Mouse (Mus musculus) limb, embryonic 12.5 days (tissue): ENCODE data around the gene Kcnip3. TPM values are rescaled to one million over a fixed set of nuclear protein-coding genes. Genes with fewer than 3 reads are reported as not detected.

ENCODE experiments used
- ATAC-seq: fragments of 200-750 bp; cut with Nextera tagmentation; 2 replicates; pipeline ENCODE4 v1.8.0; 2017; ENCODE audit warnings: low read depth, moderate TSS enrichment; ENCODE audit not compliant: insufficient number of reproducible peaks, insufficient read depth, low FRiP score, low TSS enrichment
- H3K27ac ChIP-seq: fragments of 300-500 bp; sonication (generic); 2 replicates; pipeline ENCODE4 v1.5.1; 2016; ENCODE audit warnings: mild to moderate bottlenecking, moderate library complexity
- H3K27me3 ChIP-seq: fragments of 300-500 bp; sonication (generic); 2 replicates; pipeline ENCODE4 v1.6.1; 2016; ENCODE audit warnings: mild to moderate bottlenecking, moderate library complexity
- H3K36me3 ChIP-seq: fragments of 300-500 bp; sonication (generic); 2 replicates; pipeline ENCODE4 v1.6.1; 2016; ENCODE audit warnings: mild to moderate bottlenecking, moderate library complexity
- H3K4me1 ChIP-seq: fragments of 300-500 bp; sonication (generic); replicated peaks from 2 replicates; pipeline ENCODE4 v1.6.1; 2016
- H3K4me2 ChIP-seq: fragments of 300-500 bp; sonication (generic); 2 replicates; pipeline ENCODE4 v1.6.1; 2016; ENCODE audit warnings: mild to moderate bottlenecking, moderate library complexity
- H3K4me3 ChIP-seq: fragments of 300-500 bp; sonication (generic); replicated peaks from 2 replicates; pipeline ENCODE4 v1.5.1; 2016; ENCODE audit warnings: mild to moderate bottlenecking
- H3K9ac ChIP-seq: fragments of 300-500 bp; sonication (generic); replicated peaks from 2 replicates; pipeline ENCODE4 v1.6.1; 2016; ENCODE audit warnings: mild to moderate bottlenecking, moderate library complexity
- H3K9me3 ChIP-seq: fragments of 300-500 bp; sonication (generic); 2 replicates; pipeline ENCODE4 v1.6.1; 2016; ENCODE audit warnings: mild to moderate bottlenecking, moderate library complexity
- WGBS: fragments of 180-500 bp; shearing (Covaris S2); methylation state at CpG from one replicate; pipeline ENCODE4 v1.1.7; 2016; 5-methylcytosine and 5-hydroxymethylcytosine counted together
- polyA plus RNA-seq: library from polyadenylated mRNA; unstranded; fragments of >200 nt; fragmentation: Nextera tagmentation; extraction: Ambion mirVana; gene quantifications from 2 replicates; pipeline ENCODE4 v1.2.1, GENCODE M21; 2016

Gene Kcnip3
- polyA plus RNA-seq, 1 experiment from 2014 or later = 1.0 TPM

DNA sequence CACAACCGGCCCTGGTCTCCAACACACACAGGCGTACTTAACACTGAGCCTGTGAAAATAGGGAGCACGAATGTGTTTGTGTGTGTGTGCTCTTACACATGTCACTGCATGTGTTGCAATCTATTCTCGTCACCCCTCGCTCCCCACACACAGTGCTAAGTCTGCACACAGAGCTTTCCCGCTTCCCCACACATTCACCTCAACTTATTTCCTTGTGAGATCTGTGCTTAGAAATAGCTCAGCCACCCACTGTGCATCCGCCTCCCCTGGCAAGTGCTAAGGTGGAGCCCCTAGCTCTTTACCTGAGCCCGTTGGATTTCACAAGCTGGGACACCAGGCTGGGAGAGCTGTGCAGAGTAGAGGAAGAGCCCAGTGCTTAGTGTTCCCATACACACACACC lies 23.1 kb downstream of the Kcnip3 start:
- no peak overlapping the region for H3K4me2 ChIP-seq

DNA sequence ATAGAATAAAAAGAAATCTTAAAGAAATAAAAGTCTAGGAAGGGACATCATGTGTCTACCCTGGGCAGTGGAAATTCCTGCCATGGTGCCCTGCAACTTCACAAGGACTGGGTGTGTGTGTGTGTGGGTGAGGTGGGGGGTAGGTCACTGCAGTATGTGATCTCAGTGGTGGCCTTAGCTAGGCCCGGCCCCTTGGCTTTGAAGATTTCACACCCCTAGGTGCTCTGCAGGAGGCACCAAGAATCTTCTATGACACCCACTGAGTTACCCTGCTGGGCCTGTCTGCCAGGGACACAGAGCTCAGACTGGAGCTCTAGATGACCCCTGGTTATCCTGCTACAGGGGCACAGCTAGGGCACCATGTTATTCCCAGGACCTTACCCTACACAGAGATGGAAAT lies 25.6 kb downstream of the Kcnip3 start:
- 25% methylated on average over 1 of the region's 1 CpGs for WGBS
- Histone ChIP-seq H3K4me2 (no peak overlapping the region), H3K27ac (no peak overlapping the region)

More for the DNA sequence above, 23.1 kb downstream of the Kcnip3 start:
- no peak overlapping the region for H3K4me3 ChIP-seq
- no peaks in the 10 kb centered on the region for H3K4me1 ChIP-seq
- H3K9ac ChIP-seq = no peak overlapping the region; the same call in 1 of the 2 replicates
- no peak for ATAC-seq
- H3K9me3 ChIP-seq = no peaks in the 10 kb centered on the region
- H3K36me3 ChIP-seq = no peaks in the 10 kb centered on the region
- H3K27me3 ChIP-seq = peaks cover 31% of the 10 kb centered on the region; the same call in 1 of the 2 replicates
- WGBS = 77% methylated on average over 8 of the region's 8 CpGs
- H3K27ac ChIP-seq = no peak overlapping the region

DNA sequence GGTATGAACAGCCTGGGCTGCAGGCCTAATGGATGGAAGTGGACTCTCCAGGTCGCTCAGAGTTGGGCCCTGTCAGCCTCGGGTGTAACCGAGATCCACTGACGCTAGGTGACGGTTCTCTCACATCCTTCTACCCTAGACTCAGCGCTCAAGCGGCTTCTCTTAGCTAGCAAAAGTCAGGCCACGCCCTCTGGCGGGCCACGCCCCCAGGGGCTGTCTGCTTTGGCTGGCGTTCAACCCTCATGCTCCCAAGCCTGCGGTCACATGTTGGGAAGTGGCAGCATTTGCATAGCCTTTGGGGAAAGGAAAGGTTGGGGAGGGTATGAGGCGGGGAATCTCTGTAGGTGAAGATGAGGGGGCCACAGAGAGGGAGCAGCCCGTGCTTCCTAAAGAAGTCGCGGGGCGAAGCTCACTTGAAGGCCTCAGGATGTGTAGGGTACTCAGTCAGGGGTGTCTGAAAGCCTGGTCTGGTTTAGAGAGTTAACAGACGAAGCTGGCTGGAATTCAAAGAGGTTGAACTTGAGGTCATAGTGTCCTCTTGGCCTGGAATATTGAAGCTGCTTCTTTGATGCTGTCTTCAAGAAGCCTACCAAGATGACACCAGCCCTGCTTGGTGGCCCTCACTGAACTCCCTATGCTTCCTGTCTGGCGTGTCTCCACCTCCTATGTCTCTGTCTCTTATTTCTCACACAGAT lies 37.3 kb downstream of the Kcnip3 start:
- H3K9me3 ChIP-seq = no peaks in the 10 kb centered on the region
- H3K27ac ChIP-seq = no peak overlapping the region
- WGBS = 8% methylated on average over 19 of the region's 19 CpGs
- peak overlapping the region; percentile 53 for H3K4me2 ChIP-seq
- peaks cover 62% of the 10 kb centered on the region for H3K27me3 ChIP-seq
- ATAC-seq = 0 out of 2 replicates have a peak, but pooled peaks have one; percentile 37
- H3K9ac ChIP-seq = no peak overlapping the region; the same call in 1 of the 2 replicates
- H3K36me3 ChIP-seq = no peaks in the 10 kb centered on the region
- peaks cover 35% of the 10 kb centered on the region; the same call in 1 of the 2 replicates for H3K4me1 ChIP-seq
- peak overlapping the region; percentile 24 for H3K4me3 ChIP-seq

More for the DNA sequence above, 25.6 kb downstream of the Kcnip3 start:
- no peaks in the 10 kb centered on the region for H3K36me3 ChIP-seq
- H3K9ac ChIP-seq = no peak overlapping the region
- H3K4me1 ChIP-seq = no peaks in the 10 kb centered on the region
- H3K9me3 ChIP-seq = no peaks in the 10 kb centered on the region
- ATAC-seq = no peak
- H3K27me3 ChIP-seq = peaks cover 27% of the 10 kb centered on the region; the same call in 1 of the 2 replicates
- no peak overlapping the region for H3K4me3 ChIP-seq

DNA sequence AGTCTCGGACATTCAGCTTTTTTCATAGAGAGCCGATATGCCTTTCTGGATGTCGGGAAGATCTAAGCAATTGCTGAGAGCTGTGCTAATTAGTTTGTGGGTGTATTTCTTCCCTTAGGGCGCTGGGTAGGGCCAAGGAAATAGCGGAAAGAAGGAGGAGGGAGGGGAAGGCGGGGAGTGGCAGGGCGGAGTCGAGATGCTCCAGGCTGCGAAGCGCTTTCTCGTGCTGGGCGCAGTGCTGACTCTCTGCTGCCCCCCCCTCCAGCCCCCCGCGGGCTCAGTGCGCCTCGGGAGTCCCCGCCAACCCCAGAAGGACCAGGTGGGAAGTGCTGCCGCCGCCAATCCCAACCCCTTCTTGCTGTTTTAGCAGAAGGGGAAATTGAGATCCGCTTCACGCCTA lies 38.9 kb downstream of the Kcnip3 start:
- no peak overlapping the region for H3K9ac ChIP-seq
- no peak overlapping the region for H3K27ac ChIP-seq
- H3K4me3 ChIP-seq = peak overlapping the region; percentile 60
- peaks cover 35% of the 10 kb centered on the region; the same call in 1 of the 2 replicates for H3K4me1 ChIP-seq
- H3K27me3 ChIP-seq = peaks cover 75% of the 10 kb centered on the region
- no peaks in the 10 kb centered on the region for H3K36me3 ChIP-seq
- peak overlapping the region; percentile 96 for H3K4me2 ChIP-seq
- no peaks in the 10 kb centered on the region for H3K9me3 ChIP-seq
- 1% methylated on average over 20 of the region's 21 CpGs for WGBS
- no peak for ATAC-seq

DNA sequence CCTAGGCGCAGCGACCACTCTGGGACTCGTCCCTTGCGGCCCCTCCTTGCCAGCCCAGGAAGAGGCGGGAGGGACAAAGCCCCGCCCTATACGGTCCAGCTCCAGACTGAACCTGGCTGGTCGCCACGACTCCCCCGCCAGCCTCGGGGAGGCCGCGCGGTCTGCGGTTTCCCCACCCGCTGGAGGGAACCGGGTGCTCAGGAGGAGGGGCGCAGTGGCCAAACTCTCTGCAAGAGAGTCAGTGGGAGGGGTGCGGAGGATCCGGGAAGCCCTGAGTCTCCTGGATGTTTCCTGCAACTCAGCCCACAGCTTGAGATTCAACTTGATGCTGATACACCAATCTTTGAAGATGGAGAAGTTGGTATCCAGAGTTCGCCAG lies 39.4 kb downstream of the Kcnip3 start:
- peak overlapping the region; percentile 96 for H3K4me2 ChIP-seq
- H3K9me3 ChIP-seq = no peaks in the 10 kb centered on the region
- H3K27ac ChIP-seq = no peak overlapping the region
- WGBS = under 1% methylated on average over 21 of the region's 21 CpGs
- peak overlapping the region; percentile 51 for H3K9ac ChIP-seq
- no peaks in the 10 kb centered on the region for H3K36me3 ChIP-seq
- ATAC-seq = peak; percentile 72; the same call in 1 of the 2 replicates
- H3K4me3 ChIP-seq = peak overlapping the region; percentile 60
- peaks cover 35% of the 10 kb centered on the region; the same call in 1 of the 2 replicates for H3K4me1 ChIP-seq
- H3K27me3 ChIP-seq = peaks cover 75% of the 10 kb centered on the region

DNA sequence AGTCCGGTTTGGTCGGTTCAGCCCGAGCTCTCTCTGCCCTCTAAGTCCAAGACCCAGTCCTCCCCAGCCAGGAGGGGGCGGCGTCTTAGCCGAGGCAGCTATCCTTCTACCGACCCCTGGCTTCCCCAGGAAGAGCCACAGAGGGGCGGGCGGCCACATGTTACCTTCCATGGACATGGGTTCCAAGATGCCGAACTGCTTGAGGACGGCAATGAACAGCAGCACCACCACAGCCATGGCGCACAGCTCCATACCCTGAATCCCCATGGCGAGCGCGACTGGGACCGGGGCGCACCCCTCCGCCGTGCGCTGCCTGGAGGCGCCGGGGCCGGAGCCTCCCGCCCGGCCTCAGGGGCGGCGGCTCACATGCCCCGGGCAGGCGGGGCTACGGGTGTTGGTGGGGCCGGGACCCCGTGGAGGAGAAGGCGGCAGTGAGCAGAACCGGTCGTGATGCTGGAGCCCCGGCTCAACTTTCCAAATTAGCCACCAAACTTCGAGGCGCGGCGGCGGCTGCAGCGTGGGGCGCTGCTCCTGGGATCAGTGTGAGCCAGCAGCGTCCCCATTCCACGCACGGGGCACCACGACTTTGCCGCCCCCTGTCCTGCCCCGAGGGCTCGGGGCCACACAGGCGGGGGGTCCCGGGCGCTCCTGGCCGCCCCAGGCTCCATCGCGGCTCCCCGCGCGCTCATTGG lies 39.9 kb downstream of the Kcnip3 start:
- ATAC-seq = peak; percentile 57

DNA sequence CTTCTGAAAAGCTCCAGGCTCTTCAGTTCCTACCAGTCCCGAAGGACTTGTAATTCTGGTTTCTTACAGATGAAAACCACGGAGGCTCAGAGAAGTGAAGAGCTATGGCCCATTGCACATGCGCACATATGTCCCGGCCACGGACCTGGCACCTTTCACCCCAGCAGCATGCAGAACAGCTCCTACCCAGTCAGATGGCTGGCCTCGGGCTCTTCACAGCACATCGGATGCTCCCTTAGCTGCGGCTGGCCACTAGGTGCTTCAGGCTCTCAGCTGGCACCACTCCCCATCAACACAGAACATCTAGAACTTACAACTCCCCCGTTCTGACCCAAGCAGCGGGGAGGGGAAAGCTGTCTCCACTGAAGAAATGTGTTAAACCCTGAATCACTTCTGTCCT lies 42.1 kb downstream of the Kcnip3 start:
- H3K27ac ChIP-seq = no peak overlapping the region
- WGBS = 64% methylated on average over 10 of the region's 10 CpGs
- H3K36me3 ChIP-seq = no peaks in the 10 kb centered on the region
- H3K27me3 ChIP-seq = peaks cover 65% of the 10 kb centered on the region
- H3K9me3 ChIP-seq = no peaks in the 10 kb centered on the region
- ATAC-seq = no peak
- H3K9ac ChIP-seq = no peak overlapping the region
- H3K4me1 ChIP-seq = peaks cover 33% of the 10 kb centered on the region; the same call in 1 of the 2 replicates
- H3K4me2 ChIP-seq = no peak overlapping the region
- no peak overlapping the region for H3K4me3 ChIP-seq

More for the DNA sequence above, 39.9 kb downstream of the Kcnip3 start:
- H3K9me3 ChIP-seq = no peaks in the 10 kb centered on the region
- H3K9ac ChIP-seq = peak overlapping the region; percentile 51
- H3K27me3 ChIP-seq = peaks cover 75% of the 10 kb centered on the region
- no peaks in the 10 kb centered on the region for H3K36me3 ChIP-seq
- peak overlapping the region; percentile 96 for H3K4me2 ChIP-seq
- H3K4me1 ChIP-seq = peaks cover 35% of the 10 kb centered on the region; the same call in 1 of the 2 replicates
- WGBS = under 1% methylated on average over 59 of the region's 59 CpGs
- no peak overlapping the region for H3K27ac ChIP-seq
- H3K4me3 ChIP-seq = peak overlapping the region; percentile 60

DNA sequence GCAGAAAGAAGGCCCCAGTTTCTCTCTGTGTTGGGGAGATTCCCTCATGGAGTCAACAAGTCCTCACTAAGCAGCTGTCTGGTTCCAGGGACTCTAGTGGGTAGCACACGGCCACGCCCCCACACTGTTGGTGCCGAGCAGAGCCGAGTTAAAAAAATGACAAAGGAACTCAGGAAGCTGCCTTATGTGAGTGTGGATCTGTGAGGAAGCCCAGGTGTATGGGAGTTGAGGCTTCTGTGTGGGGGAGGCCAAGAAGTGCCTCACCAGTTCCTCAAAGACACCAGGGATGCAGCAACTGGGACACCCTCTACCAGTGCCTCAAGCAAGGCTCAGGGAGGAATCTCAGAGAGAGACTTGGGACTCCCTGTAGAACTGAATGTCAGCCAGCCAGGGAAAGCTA lies 42.7 kb downstream of the Kcnip3 start:
- Histone ChIP-seq H3K9me3 (no peaks in the 10 kb centered on the region), H3K27ac (no peak overlapping the region), H3K36me3 (no peaks in the 10 kb centered on the region), H3K4me3 (no peak overlapping the region), H3K27me3 (peaks cover 59% of the 10 kb centered on the region), H3K4me2 (no peak overlapping the region), H3K4me1 (peaks cover 27% of the 10 kb centered on the region; the same call in 1 of the 2 replicates), H3K9ac (no peak overlapping the region)
- ATAC-seq = no peak
- WGBS = 75% methylated on average over 4 of the region's 4 CpGs

DNA sequence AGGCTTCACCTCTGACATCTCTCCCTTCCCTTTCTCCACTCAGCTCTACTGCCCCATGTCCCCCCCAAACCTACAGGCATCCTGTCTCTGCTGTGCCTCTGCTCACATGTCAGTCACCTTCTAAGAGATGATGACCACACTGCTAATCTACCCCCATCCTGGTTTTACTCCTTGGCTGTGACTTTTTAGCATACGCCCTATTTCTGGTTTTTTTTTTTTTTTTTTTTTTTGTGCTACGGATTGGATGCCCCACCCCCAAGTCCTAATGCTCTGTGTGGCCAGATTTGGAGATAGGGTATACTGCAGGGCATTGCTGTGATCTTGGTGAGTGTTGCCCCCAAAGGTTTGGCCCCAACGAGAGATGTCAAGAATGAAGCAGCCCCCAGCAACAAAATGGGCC lies 49.6 kb downstream of the Kcnip3 start:
- H3K4me3 ChIP-seq = no peak overlapping the region
- ATAC-seq = no peak
- WGBS = 68% methylated on average over 3 of the region's 3 CpGs

DNA sequence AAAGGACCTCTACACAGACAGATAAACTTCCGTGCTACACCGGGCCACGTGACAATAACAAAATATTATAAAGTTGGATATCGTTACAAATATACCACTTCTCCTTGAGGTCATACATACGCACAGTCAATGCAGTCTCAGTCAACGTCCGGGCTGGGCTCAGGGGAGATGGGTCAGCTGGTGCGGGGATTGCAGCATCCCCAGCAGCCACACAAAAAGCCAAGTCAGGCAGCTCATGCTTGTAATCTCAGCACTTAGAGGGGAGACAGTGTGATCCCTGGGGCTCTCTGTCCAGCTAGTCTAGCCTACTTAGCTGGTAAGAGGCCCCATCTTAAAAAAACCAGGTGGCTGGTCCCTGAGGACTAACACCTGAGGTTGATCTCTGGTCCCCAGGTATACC lies 50.6 kb downstream of the Kcnip3 start:
- no peak for ATAC-seq

More for the DNA sequence above, 49.6 kb downstream of the Kcnip3 start:
- H3K9me3 ChIP-seq = no peaks in the 10 kb centered on the region
- no peak overlapping the region for H3K27ac ChIP-seq
- no peak overlapping the region for H3K4me2 ChIP-seq
- no peaks in the 10 kb centered on the region for H3K4me1 ChIP-seq
- H3K36me3 ChIP-seq = no peaks in the 10 kb centered on the region
- H3K9ac ChIP-seq = no peak overlapping the region
- H3K27me3 ChIP-seq = no peaks in the 10 kb centered on the region

DNA sequence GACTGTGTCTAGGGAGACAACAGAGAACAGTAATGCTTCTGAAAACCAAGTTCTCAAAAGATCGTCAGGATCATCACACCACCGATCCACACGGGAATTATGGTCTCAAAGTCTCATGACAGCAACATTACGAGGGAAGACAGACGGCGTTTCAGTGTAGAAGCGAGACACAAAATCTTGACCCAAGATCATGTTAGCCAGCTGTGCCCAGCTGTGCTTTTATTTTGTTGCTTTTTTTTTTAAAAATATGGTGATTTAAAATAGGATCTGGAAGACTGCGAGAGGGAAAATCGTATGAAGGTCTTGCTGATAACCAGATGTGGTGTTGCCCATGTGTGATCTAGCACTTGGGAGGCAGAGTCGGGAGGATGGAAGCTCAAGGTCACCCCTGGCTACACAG lies 51.2 kb downstream of the Kcnip3 start:
- no peak for ATAC-seq
- no peaks in the 10 kb centered on the region for H3K4me1 ChIP-seq
- no peak overlapping the region for H3K4me3 ChIP-seq
- H3K27me3 ChIP-seq = 0 out of 2 replicates have a peak, but pooled peaks cover 3% of the 10 kb centered on the region
- H3K4me2 ChIP-seq = no peak overlapping the region
- H3K27ac ChIP-seq = no peak overlapping the region
- no peaks in the 10 kb centered on the region for H3K9me3 ChIP-seq
- H3K36me3 ChIP-seq = no peaks in the 10 kb centered on the region
- WGBS = 88% methylated on average over 10 of the region's 10 CpGs
- no peak overlapping the region for H3K9ac ChIP-seq

More for the DNA sequence above, 50.6 kb downstream of the Kcnip3 start:
- no peak overlapping the region for H3K4me2 ChIP-seq
- no peaks in the 10 kb centered on the region for H3K27me3 ChIP-seq
- H3K9ac ChIP-seq = no peak overlapping the region
- no peaks in the 10 kb centered on the region for H3K4me1 ChIP-seq
- H3K4me3 ChIP-seq = no peak overlapping the region
- no peaks in the 10 kb centered on the region for H3K36me3 ChIP-seq
- H3K27ac ChIP-seq = no peak overlapping the region
- WGBS = 90% methylated on average over 8 of the region's 8 CpGs
- no peaks in the 10 kb centered on the region for H3K9me3 ChIP-seq
